Mouse (Mus musculus) brain, embryonic 14.5 days (tissue): ENCODE results near the gene Higd2a.

ENCODE experiments used
- CTCF ChIP-seq: fragments of 200-500 bp; IDR thresholded peaks from 2 replicates; pipeline ENCODE4 v1.5.1; 2012; ENCODE audit warnings: inconsistent platforms, mild to moderate bottlenecking, moderate library complexity, borderline replicate concordance; ENCODE audit not compliant: insufficient read depth, insufficient read length; ENCODE audit errors: extremely low read depth
- POLR2A ChIP-seq: fragments of 200-500 bp; IDR thresholded peaks from 2 replicates; pipeline ENCODE4 v1.6.1; 2012; ENCODE audit warnings: mild to moderate bottlenecking, inconsistent platforms, borderline replicate concordance; ENCODE audit not compliant: poor library complexity, insufficient read depth, insufficient read length, severe bottlenecking; ENCODE audit errors: extremely low read depth

GRCm38 (mm10) chr13:54582126-54582525 is 7.9 kb upstream of the Higd2a start:
- TF ChIP-seq POLR2A (no peak), CTCF (no peak)
